Mouse (Mus musculus) layer of hippocampus, postnatal 10 days (tissue): ENCODE data around the gene Gm1527. TPM values are rescaled to one million over a fixed set of nuclear protein-coding genes. Genes with fewer than 3 reads are reported as not detected.
"Not testable (repeated sequence)": the region's sequence is repeated elsewhere in the genome, so short reads cannot be mapped to it uniquely, and the experiment has no call there.

ENCODE experiments used
- DNase-seq, 2 experiments: peaks; one replicate each; pipeline ENCODE4 v3.0.0; 2021; ENCODE audit warnings: low spot score in 2 of 2
- long read RNA-seq: library from polyadenylated mRNA; stranded (forward); transcript quantifications from one replicate; pipeline ENCODE4 v2.0.0, GENCODE M21; 2023
- total RNA-seq, 2 experiments: library from RNA; stranded (reverse); gene quantifications; 2 replicates each; pipeline ENCODE4 v1.2.3; 2021

Gene Gm1527
- total RNA-seq: not detected
- long read RNA-seq: 0 reads

GRCm38 (mm10) chr3:28892317-28892716, at the start of gene Gm1527:
Gene Gm1527 (plus strand): TSS chr3:28892617.
- DNase-seq: no peak

- DNase-seq: no peak
These were observed 49.2 kb upstream of the Gm1527 start for GRCm38 (mm10) chr3:28843231-28843630.

GRCm38 (mm10) chr3:28847115-28847514, 45.3 kb upstream of the Gm1527 start:
- no peak for DNase-seq

- not testable (repeated sequence) for DNase-seq
These were observed 40.2 kb upstream of the Gm1527 start for GRCm38 (mm10) chr3:28852174-28852573.

GRCm38 (mm10) chr3:28859630-28860392, 32.6 kb upstream of the Gm1527 start:
- DNase-seq: not testable (repeated sequence)

DNA sequence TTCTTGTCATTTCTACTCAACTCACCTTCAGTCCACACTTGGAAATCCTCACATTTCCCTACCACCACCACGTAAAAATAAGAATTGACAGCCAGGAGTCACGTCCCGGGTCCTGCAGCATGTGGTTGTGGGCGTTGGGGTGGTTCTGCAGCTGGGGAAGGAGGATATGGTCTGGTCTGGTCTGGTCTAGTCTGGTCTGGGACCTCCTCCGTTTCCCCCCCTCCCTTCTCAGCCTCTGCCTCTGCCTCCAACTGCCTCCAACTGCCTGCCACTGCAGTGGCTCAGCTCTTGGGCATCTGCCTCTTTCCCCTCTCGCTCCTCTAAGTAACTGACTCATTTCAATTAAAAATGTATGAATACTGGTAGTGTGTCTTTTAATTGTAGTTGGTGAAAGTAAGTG, 4.5 kb downstream of the Gm1527 start:
- DNase-seq: not testable (repeated sequence)

- no peak for DNase-seq
These were observed 73.5 kb downstream of the Gm1527 start for GRCm38 (mm10) chr3:28965931-28966330.

DNA sequence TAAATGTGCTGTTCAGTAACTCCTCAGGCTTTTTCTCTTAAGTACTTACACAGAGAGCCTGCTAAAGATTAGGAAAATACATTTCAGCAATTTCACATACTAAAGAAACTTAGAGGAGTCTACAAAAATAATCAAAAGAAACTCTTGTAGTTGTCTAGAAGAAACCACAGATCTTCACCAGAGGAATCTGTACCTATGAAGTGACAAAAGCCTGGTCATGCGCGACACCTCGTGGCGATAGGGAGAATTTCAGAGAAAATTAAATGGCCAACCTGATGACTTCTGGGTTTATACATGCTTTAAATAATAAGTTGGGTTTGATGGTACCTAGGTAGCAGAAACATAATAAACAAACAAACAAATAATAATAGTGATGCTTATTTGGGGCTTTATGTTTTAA, 76.4 kb downstream of the Gm1527 start:
- DNase-seq: peak; percentile 63 to 67

Other genes starting within 250 kb of the Gm1527 start
- gene Slc2a2, start 194.7 kb upstream of the Gm1527 start, total RNA-seq: not detected
- 10 to 100 TPM; 17.8 to 19.3 TPM for gene Eif5a2, start 111.3 kb upstream of the Gm1527 start, total RNA-seq
- 100 to 1,000 TPM; 220 to 264 TPM for gene Rpl22l1, start 87.2 kb upstream of the Gm1527 start, total RNA-seq
- 10 to 100 TPM; 20.5 to 28.3 TPM for gene Egfem1, start 189.4 kb downstream of the Gm1527 start, total RNA-seq